Mouse (Mus musculus) heart, adult 2 months (tissue): ENCODE data around the gene Trim47. TPM values are rescaled to one million over a fixed set of nuclear protein-coding genes. Genes with fewer than 3 reads are reported as not detected.

Source experiments
- DNase-seq, 2 experiments: peaks; one replicate each; pipeline ENCODE4 v3.0.0; 2021
- H3K27ac ChIP-seq: fragments of 200-600 bp; 2 replicates; pipeline ENCODE4 v1.8.1; 2022
- H3K27me3 ChIP-seq: fragments of 200-500 bp; 2 replicates; pipeline ENCODE4 v1.6.1; 2012; ENCODE audit warnings: mild to moderate bottlenecking, low read length, inconsistent platforms, mixed read lengths; ENCODE audit not compliant: control insufficient read depth, insufficient read depth
- H3K36me3 ChIP-seq: fragments of 200-500 bp; 2 replicates; pipeline ENCODE4 v1.6.1; 2012; ENCODE audit warnings: low read length, inconsistent platforms; ENCODE audit not compliant: control insufficient read depth, insufficient read depth
- H3K4me1 ChIP-seq: fragments of 200-500 bp; 2 replicates; pipeline ENCODE4 v1.6.1; 2011; ENCODE audit warnings: low read length; ENCODE audit not compliant: control insufficient read depth, insufficient read depth
- H3K4me3 ChIP-seq: fragments of 200-600 bp; 2 replicates; pipeline ENCODE4 v1.8.1; 2022
- H3K79me2 ChIP-seq: fragments of 200-500 bp; replicated peaks from 2 replicates; pipeline ENCODE4 v1.6.1; 2012; ENCODE audit warnings: mild to moderate bottlenecking, inconsistent platforms, low read length, moderate library complexity, mixed read lengths; ENCODE audit not compliant: control insufficient read depth, insufficient read depth
- H3K9ac ChIP-seq: fragments of 200-500 bp; 2 replicates; pipeline ENCODE4 v1.6.1; 2012; ENCODE audit warnings: low read depth, mild to moderate bottlenecking, control low read depth, inconsistent platforms, low read length, mixed read lengths
- CTCF ChIP-seq: fragments of 200-600 bp; IDR thresholded peaks from 2 replicates; pipeline ENCODE4 v1.8.1; 2022; ENCODE audit warnings: antibody characterized with exemption, mild to moderate bottlenecking, moderate library complexity
- EP300 ChIP-seq: fragments of 200-500 bp; IDR thresholded peaks from 2 replicates; pipeline ENCODE4 v1.6.1; 2011; ENCODE audit warnings: low read depth, low read length, control low read depth; ENCODE audit not compliant: insufficient read depth
- POLR2A ChIP-seq: fragments of 200-500 bp; IDR thresholded peaks from 2 replicates; pipeline ENCODE4 v1.6.1; 2011; ENCODE audit warnings: mild to moderate bottlenecking, low read depth, low read length, control low read depth; ENCODE audit not compliant: insufficient read depth
- WGBS: fragments of 180-500 bp; shearing (Covaris S2); methylation state at CpG from one replicate; pipeline ENCODE4 v1.1.7; 2018; 5-methylcytosine and 5-hydroxymethylcytosine counted together
- intact Hi-C: fragments of 180-260 bp; cut with DNase I; formaldehyde crosslinking; loops from one replicate; pipeline ENCODE4 v1.15.1; 2025
- polyA plus RNA-seq: library from polyadenylated mRNA; depleted of rRNA; stranded (reverse); fragments of >200 nt; gene quantifications from 2 replicates; pipeline ENCODE4 v1.2.3, GENCODE M21; 2012
- total RNA-seq, 2 experiments: library from RNA; stranded (reverse); gene quantifications; 2 replicates each; pipeline ENCODE4 v1.2.3; 2021

Gene Trim47
- total and polyA plus RNA-seq, 3 experiments = 23.1 to 29.5 (median 28.2) TPM

- no peaks in the 10 kb centered on the region for H3K27me3 ChIP-seq
- no peak for DNase-seq
- H3K9ac ChIP-seq = no peak overlapping the region
- no peaks in the 10 kb centered on the region for H3K79me2 ChIP-seq
- no peak overlapping the region for H3K27ac ChIP-seq
- no peaks in the 10 kb centered on the region for H3K4me1 ChIP-seq
- TF ChIP-seq EP300 (no peak), POLR2A (no peak), CTCF (no peak)
- no peaks in the 10 kb centered on the region for H3K36me3 ChIP-seq
- WGBS = 43% methylated on average over 7 of the region's 7 CpGs
- H3K4me3 ChIP-seq = no peak overlapping the region
- intact Hi-C loops = no loop called here
These were observed 52.5 kb downstream of the Trim47 start for GRCm38 (mm10) chr11:116074436-116074991.

GRCm38 (mm10) chr11:116072608-116073007, 54.4 kb downstream of the Trim47 start:
- H3K27ac ChIP-seq = no peak overlapping the region
- no peaks in the 10 kb centered on the region for H3K4me1 ChIP-seq
- WGBS = 87% methylated on average over 3 of the region's 3 CpGs
- H3K36me3 ChIP-seq = no peaks in the 10 kb centered on the region
- H3K27me3 ChIP-seq = no peaks in the 10 kb centered on the region
- intact Hi-C loops = no loop called here
- TF ChIP-seq POLR2A (no peak), EP300 (no peak), CTCF (no peak)
- no peak overlapping the region for H3K4me3 ChIP-seq
- no peak for DNase-seq
- H3K79me2 ChIP-seq = no peaks in the 10 kb centered on the region
- H3K9ac ChIP-seq = no peak overlapping the region

- 47% methylated on average over 5 of the region's 5 CpGs for WGBS
- intact Hi-C loops = no loop called here
- TF ChIP-seq POLR2A (no peak), CTCF (peak; percentile 47)
- H3K27me3 ChIP-seq = no peaks in the 10 kb centered on the region
- no peak overlapping the region for H3K27ac ChIP-seq
- no peaks in the 10 kb centered on the region for H3K36me3 ChIP-seq
- no peaks in the 10 kb centered on the region for H3K4me1 ChIP-seq
- H3K4me3 ChIP-seq = no peak overlapping the region
- no peaks in the 10 kb centered on the region for H3K79me2 ChIP-seq
- no peak overlapping the region for H3K9ac ChIP-seq
- no peak for DNase-seq
These were observed 55.5 kb downstream of the Trim47 start for GRCm38 (mm10) chr11:116071510-116071909.

- no peak for TF ChIP-seq CTCF
- TF ChIP-seq POLR2A = no peak
- no peak for TF ChIP-seq EP300
- no peaks in the 10 kb centered on the region for H3K79me2 ChIP-seq
- H3K27me3 ChIP-seq = no peaks in the 10 kb centered on the region
- DNase-seq = no peak
- no peaks in the 10 kb centered on the region for H3K4me1 ChIP-seq
- H3K4me3 ChIP-seq = no peak overlapping the region
- 91% methylated on average over 12 of the region's 12 CpGs for WGBS
- H3K9ac ChIP-seq = no peak overlapping the region
- no peaks in the 10 kb centered on the region for H3K36me3 ChIP-seq
- no peak overlapping the region for H3K27ac ChIP-seq
- intact Hi-C loops = no loop called here
These were observed 61.7 kb downstream of the Trim47 start for GRCm38 (mm10) chr11:116065345-116065744.

GRCm38 (mm10) chr11:116064187-116064867, 62.7 kb downstream of the Trim47 start:
- no peak overlapping the region for H3K9ac ChIP-seq
- H3K27ac ChIP-seq = no peak overlapping the region
- no peaks in the 10 kb centered on the region for H3K36me3 ChIP-seq
- H3K4me1 ChIP-seq = no peaks in the 10 kb centered on the region
- intact Hi-C loops = no loop called here
- H3K4me3 ChIP-seq = no peak overlapping the region
- no peaks in the 10 kb centered on the region for H3K27me3 ChIP-seq
- 68% methylated on average over 23 of the region's 23 CpGs for WGBS
- H3K79me2 ChIP-seq = no peaks in the 10 kb centered on the region
- DNase-seq = no peak
- TF ChIP-seq EP300 = no peak
- TF ChIP-seq CTCF = no peak
- no peak for TF ChIP-seq POLR2A

- 46% methylated on average over 13 of the region's 13 CpGs for WGBS
- DNase-seq = peak in 1 of 2 experiments; percentile 37
- no peaks in the 10 kb centered on the region for H3K4me1 ChIP-seq
- H3K4me3 ChIP-seq = no peak overlapping the region
- no peaks in the 10 kb centered on the region for H3K36me3 ChIP-seq
- no peak overlapping the region for H3K9ac ChIP-seq
- no peak overlapping the region for H3K27ac ChIP-seq
- H3K79me2 ChIP-seq = no peaks in the 10 kb centered on the region
- TF ChIP-seq EP300 (no peak), POLR2A (no peak), CTCF (no peak)
- H3K27me3 ChIP-seq = no peaks in the 10 kb centered on the region
- intact Hi-C loops = no loop called here
These were observed 63.4 kb downstream of the Trim47 start for GRCm38 (mm10) chr11:116063562-116063961.
